Comparison of ENCODE assay signal across 14 mouse cellular contexts in genomic region chrX:50836029-50836691, GRCm38 (mm10). TPM values are rescaled to one million over a fixed set of nuclear protein-coding genes. Genes with fewer than 3 reads are reported as not detected.
DNase-seq lines count a peak whose midpoint lies in the region; ATAC-seq lines count a peak whose summit lies in the region.
"Had no signal": no experiment of that assay in that cellular context is flagged by ENCODE, and none has a peak within 500 bp of the region (broad histone marks: within the 10 kb centered on the region; RNA-seq: fewer than 3 reads in every experiment).

No protein-coding gene starts in this region.

- H3K9me3 ChIP-seq in midbrain, embryonic 13.5 days: no peaks in the 10 kb centered on the region
- H3K9me3 ChIP-seq: heart, embryonic 12.5 days; hindbrain, embryonic 15.5 days; stomach, embryonic 15.5 days had no signal

- no peaks in the 10 kb centered on the region for H3K79me2 ChIP-seq in macrophage (ENCODE audit: inconsistent target)

- no peak overlapping the region for H3K4me2 ChIP-seq in midbrain, embryonic 13.5 days (replicated peaks)
- H3K4me2 ChIP-seq: heart, embryonic 12.5 days; hindbrain, embryonic 15.5 days; lung, embryonic 14.5 days; midbrain, embryonic 11.5 days; stomach, embryonic 15.5 days had no signal

- peaks cover 3% of the 10 kb centered on the region; the same call in 1 of the 2 replicates for H3K4me1 ChIP-seq in midbrain, embryonic 13.5 days (replicated peaks)
- H3K4me1 ChIP-seq: heart, embryonic 12.5 days; stomach, embryonic 15.5 days had no signal

- no peaks in the 10 kb centered on the region for H3K36me3 ChIP-seq in macrophage (ENCODE audit: inconsistent target)
- no peaks in the 10 kb centered on the region for H3K36me3 ChIP-seq in midbrain, embryonic 13.5 days
- H3K36me3 ChIP-seq: heart, embryonic 12.5 days; hindbrain, embryonic 15.5 days; stomach, embryonic 15.5 days had no signal

- H3K4me3 ChIP-seq in macrophage (ENCODE audit: inconsistent target): 0 out of 2 replicates have a peak overlapping the region, but pooled peaks have one; percentile 1
- no peak overlapping the region for H3K4me3 ChIP-seq in midbrain, embryonic 13.5 days (replicated peaks)
- H3K4me3 ChIP-seq: erythroblast, embryonic 14.5 days; heart, embryonic 12.5 days; hindbrain, embryonic 15.5 days; stomach, embryonic 15.5 days had no signal

- no peak overlapping the region for H3K9ac ChIP-seq in midbrain, embryonic 13.5 days (replicated peaks)
- H3K9ac ChIP-seq: heart, embryonic 12.5 days; hindbrain, embryonic 15.5 days; lung, embryonic 14.5 days; stomach, embryonic 15.5 days had no signal

- WGBS in macrophage (ENCODE audit: missing documents): 29% methylated on average over 9 of the region's 10 CpGs
- WGBS in midbrain, embryonic 13.5 days: 66% methylated on average over 10 of the region's 10 CpGs

- peak; percentile 70 for ATAC-seq in common myeloid progenitor, adult 5-6 weeks (replicated peaks; ENCODE audit: low read depth, poor library complexity, severe bottlenecking)
- ATAC-seq in midbrain, embryonic 13.5 days: no peak

- peak overlapping the region; percentile 44 for H3K27ac ChIP-seq in macrophage
- H3K27ac ChIP-seq in midbrain, embryonic 13.5 days: no peak overlapping the region
- H3K27ac ChIP-seq: hindbrain, embryonic 15.5 days; stomach, embryonic 15.5 days had no signal

- peak; percentile 52 to 54 for DNase-seq in CD8-positive naive resting alpha-beta T cell, adult 2 months (ENCODE audit: low read depth in 2 of 2, low spot score in 2 of 2)
- DNase-seq in thymus, postnatal 0 days (ENCODE audit: low spot score): peak; percentile 73
- DNase-seq in gastrocnemius, postnatal 10 days: no peak
- DNase-seq in right cerebral cortex, postnatal 14 days: no peak
- DNase-seq: kidney, postnatal 10 days; lung, embryonic 14.5 days had no signal

- peaks cover 15% of the 10 kb centered on the region; the same call in 1 of the 2 replicates for H3K27me3 ChIP-seq in midbrain, embryonic 13.5 days
- H3K27me3 ChIP-seq: heart, embryonic 12.5 days; stomach, embryonic 15.5 days had no signal

RNA-seq across cellular contexts. Expression of gene Stk26, which starts 4.7 kb away (rescaled TPM):
- total RNA-seq in common myeloid progenitor, adult 5-6 weeks (2017): 132 and 150 TPM in 2 replicates
- total RNA-seq in macrophage (2018; cell fraction: chromatin; rRNA removed): 1 to 10 TPM in 13 of 26 experiments, under 1 TPM in 12, not detected in 1; 0.21 to 3.2 (median 1.0) TPM
- total RNA-seq in macrophage (2018; cell fraction: cytosol; rRNA removed): 1 to 10 TPM in 8 of 26 experiments, under 1 TPM in 18; 0.38 to 1.4 (median 0.80) TPM
- total RNA-seq in macrophage (2018; cell fraction: nucleus; rRNA removed): 1 to 10 TPM in 20 of 26 experiments, under 1 TPM in 6; 0.37 to 4.9 (median 1.4) TPM
- polyA plus RNA-seq in macrophage (2018): 0.66 to 1.3 TPM (median 0.81 TPM) in 3 replicates
- 25.4 and 25.9 TPM in 2 replicates for polyA plus RNA-seq in thymus, postnatal 0 days (2015; fragmentation: Nextera tagmentation; extraction: Ambion mirVana)
- total RNA-seq in gastrocnemius, postnatal 10 days (2021): 1 to 10 TPM; 3.5 to 5.8 TPM
- polyA plus RNA-seq in midbrain, embryonic 13.5 days (2015; fragmentation: Nextera tagmentation; extraction: Ambion mirVana): 0.71 and 1.0 TPM in 2 replicates

Comparison
In these comparisons a context has a peak if more than half of its experiments do, and no peak if none do; other contexts are left out.
1. DNase-seq: peak in CD8-positive naive resting alpha-beta T cell, adult 2 months (2 of 2) and thymus, postnatal 0 days (single experiment); none in gastrocnemius, postnatal 10 days (single experiment) and right cerebral cortex, postnatal 14 days (single experiment).
2. RNA of gene Stk26, which starts 4.7 kb away (polyA plus RNA-seq): 25.4 to 25.9 TPM in thymus, postnatal 0 days; 0.71 to 1.0 TPM in midbrain, embryonic 13.5 days and 0.66 to 1.3 TPM in macrophage; every median in the first group is over 10 times any median in the second.